Mouse (Mus musculus) bone marrow macrophage, adult 2 months (primary cell): ENCODE data around the gene Cuta. TPM values are rescaled to one million over a fixed set of nuclear protein-coding genes. Genes with fewer than 3 reads are reported as not detected.
"Not testable (repeated sequence)": the region's sequence is repeated elsewhere in the genome, so short reads cannot be mapped to it uniquely, and the experiment has no call there.

ENCODE experiments used
- H3K27ac ChIP-seq: 2 replicates; pipeline ENCODE4 v1.5.1; 2012; ENCODE audit warnings: low read depth, low read length; ENCODE audit not compliant: insufficient read depth
- H3K4me1 ChIP-seq: 2 replicates; pipeline ENCODE4 v1.6.1; 2012; ENCODE audit warnings: low read length; ENCODE audit not compliant: control insufficient read depth, insufficient read depth
- H3K4me3 ChIP-seq: 2 replicates; pipeline ENCODE4 v1.5.1; 2012; ENCODE audit warnings: mild to moderate bottlenecking, low read length, moderate library complexity; ENCODE audit not compliant: insufficient read depth
- CTCF ChIP-seq: IDR thresholded peaks from 2 replicates; pipeline ENCODE4 v1.5.1; 2012; ENCODE audit warnings: low read depth, mild to moderate bottlenecking, low read length, moderate library complexity
- POLR2A ChIP-seq: IDR thresholded peaks from 2 replicates; pipeline ENCODE4 v1.6.1; 2012; ENCODE audit warnings: mild to moderate bottlenecking, low read depth, low read length, borderline replicate concordance
- polyA plus RNA-seq: library from polyadenylated mRNA; stranded (reverse); fragments of >200 nt; gene quantifications from 2 replicates; pipeline ENCODE4 v1.2.4, GENCODE M21; 2012; ENCODE audit not compliant: missing spikeins, insufficient read depth, insufficient read length

Cuta gene
- polyA plus RNA-seq, 1 experiment: 120 TPM

GRCm38 (mm10) chr17:26937883-26938695 lies 1.3 kb downstream of the Cuta start:
- peak overlapping the region; percentile 84 for H3K4me3 ChIP-seq
- TF ChIP-seq POLR2A: no peak
- TF ChIP-seq CTCF: no peak
- H3K4me1 ChIP-seq: peaks cover 21% of the 10 kb centered on the region
- peak overlapping the region; percentile 79 for H3K27ac ChIP-seq

GRCm38 (mm10) chr17:26936921-26937695 lies 2.3 kb downstream of the Cuta start:
- no peak overlapping the region for H3K4me3 ChIP-seq
- H3K4me1 ChIP-seq: peaks cover 16% of the 10 kb centered on the region
- no peak for TF ChIP-seq POLR2A
- TF ChIP-seq CTCF: no peak
- H3K27ac ChIP-seq: no peak overlapping the region

GRCm38 (mm10) chr17:26936453-26936852 lies 2.9 kb downstream of the Cuta start:
- no peak for TF ChIP-seq POLR2A
- TF ChIP-seq CTCF: no peak
- Histone ChIP-seq H3K4me3 (no peak overlapping the region), H3K4me1 (peaks cover 14% of the 10 kb centered on the region), H3K27ac (no peak overlapping the region)

- TF ChIP-seq POLR2A: no peak
- TF ChIP-seq CTCF: no peak
- peaks cover 12% of the 10 kb centered on the region for H3K4me1 ChIP-seq
- H3K27ac ChIP-seq: no peak overlapping the region
- H3K4me3 ChIP-seq: no peak overlapping the region
Measured at GRCm38 (mm10) chr17:26935027-26935426, 4.3 kb downstream of the Cuta start.

DNA sequence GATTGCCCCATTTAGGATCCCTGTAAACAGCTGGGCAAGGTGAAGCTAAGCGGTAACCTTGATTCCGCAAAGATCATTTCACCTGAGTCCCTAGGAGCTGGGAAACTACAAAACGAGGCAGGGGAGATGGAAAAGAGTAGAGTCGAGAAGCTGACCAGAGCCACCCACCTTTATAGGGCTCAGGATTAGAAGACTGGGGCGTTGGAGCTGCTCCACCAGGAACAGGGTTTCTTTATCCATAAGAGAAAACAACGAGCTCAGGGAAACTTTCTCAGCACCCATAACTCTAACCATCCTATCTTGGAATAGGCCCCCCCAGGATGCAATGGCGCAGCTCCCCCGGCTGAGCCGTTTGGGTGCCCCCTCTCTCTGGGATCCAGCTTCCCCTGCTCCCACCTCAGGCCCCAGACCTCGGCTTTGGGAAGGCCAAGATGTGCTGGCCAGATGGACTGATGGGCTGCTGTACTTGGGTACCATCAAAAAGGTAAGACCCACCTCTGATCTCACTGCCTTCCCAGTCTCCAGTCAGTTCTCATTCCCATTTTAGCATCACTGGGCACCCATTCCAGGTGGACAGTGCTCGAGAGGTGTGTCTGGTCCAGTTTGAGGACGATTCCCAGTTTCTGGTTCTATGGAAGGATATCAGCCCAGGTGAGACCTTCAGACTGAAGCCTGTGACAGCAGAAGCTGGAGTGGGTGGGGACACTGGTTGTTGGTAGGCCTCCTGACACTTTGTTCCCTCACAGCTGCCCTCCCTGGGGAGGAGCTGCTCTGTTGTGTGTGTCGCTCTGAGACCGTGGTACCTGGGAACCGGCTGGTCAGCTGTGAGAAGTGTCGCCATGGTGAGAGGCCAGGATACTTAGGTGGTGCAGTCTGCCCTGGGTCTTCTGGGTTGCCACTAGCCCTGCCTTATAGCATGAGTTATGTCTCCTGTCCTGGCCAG lies 5.2 kb downstream of the Cuta start:
- H3K27ac ChIP-seq: no peak overlapping the region
- H3K4me3 ChIP-seq: peak overlapping the region; percentile 81
- no peak for TF ChIP-seq CTCF
- no peak for TF ChIP-seq POLR2A
- H3K4me1 ChIP-seq: peaks cover 10% of the 10 kb centered on the region

DNA sequence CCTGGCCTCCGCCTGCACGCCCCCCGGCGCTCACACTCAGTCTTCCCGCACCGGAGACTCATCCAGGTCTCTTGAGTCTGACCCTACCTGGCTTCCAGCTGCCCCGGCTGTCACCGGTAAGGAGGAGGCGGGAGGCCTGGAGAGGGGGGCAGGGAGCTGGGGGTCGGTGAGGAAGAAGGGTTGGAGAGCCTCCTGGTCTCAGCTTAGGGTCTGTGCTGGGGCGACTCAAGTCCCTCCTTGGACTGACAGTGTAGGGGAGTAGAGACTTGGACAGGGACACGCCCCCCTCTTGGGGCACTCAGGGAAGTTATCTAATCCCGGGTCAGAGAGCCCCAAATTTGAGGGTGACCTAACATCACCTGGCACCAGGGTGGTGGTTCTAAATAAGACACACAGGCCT lies 6.0 kb downstream of the Cuta start:
- H3K4me3 ChIP-seq: peak overlapping the region; percentile 81
- H3K4me1 ChIP-seq: peaks cover 10% of the 10 kb centered on the region
- peak overlapping the region; percentile 64; the same call in 1 of the 2 replicates for H3K27ac ChIP-seq
- TF ChIP-seq POLR2A: no peak
- TF ChIP-seq CTCF: no peak

- peak within 1 kb of the TSS; percentile 64 for H3K27ac ChIP-seq
- peak within 1 kb of the TSS; percentile 81 for H3K4me3 ChIP-seq
- H3K4me1 ChIP-seq: peaks cover 8% of the 10 kb centered on the region
- TF ChIP-seq CTCF (no peak), POLR2A (no peak)
Measured at GRCm38 (mm10) chr17:26932839-26933398, 6.5 kb downstream of the Cuta start, which contains the start of gene Phf1. Gene Phf1, plus strand, starts transcription at chr17:26933052.

- not testable (repeated sequence) for H3K4me3 ChIP-seq, H3K27ac ChIP-seq, H3K4me1 ChIP-seq
Measured at GRCm38 (mm10) chr17:26931795-26932194, 7.6 kb downstream of the Cuta start.

DNA sequence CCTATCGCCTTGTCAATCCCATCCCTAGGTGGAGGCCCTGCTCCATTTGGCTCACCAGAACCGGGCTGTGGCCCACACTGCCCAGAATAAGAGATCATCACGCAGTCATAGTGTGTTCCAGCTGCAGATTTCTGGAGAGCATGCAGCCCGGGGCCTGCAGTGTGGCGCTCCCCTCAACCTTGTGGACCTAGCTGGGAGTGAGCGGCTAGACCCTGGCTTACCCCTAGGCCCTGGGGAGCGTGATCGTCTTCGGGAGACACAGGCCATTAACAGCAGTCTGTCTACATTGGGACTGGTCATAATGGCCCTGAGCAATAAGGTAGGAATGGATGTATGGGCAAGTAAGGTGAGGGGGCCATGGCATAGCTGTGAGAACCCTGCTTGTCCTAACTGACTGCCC lies 14.0 kb downstream of the Cuta start:
- H3K4me3 ChIP-seq, H3K27ac ChIP-seq, H3K4me1 ChIP-seq: not testable (repeated sequence)

GRCm38 (mm10) chr17:26922368-26922767 lies 17.0 kb downstream of the Cuta start:
- H3K4me1 ChIP-seq, H3K27ac ChIP-seq, H3K4me3 ChIP-seq: not testable (repeated sequence)

DNA sequence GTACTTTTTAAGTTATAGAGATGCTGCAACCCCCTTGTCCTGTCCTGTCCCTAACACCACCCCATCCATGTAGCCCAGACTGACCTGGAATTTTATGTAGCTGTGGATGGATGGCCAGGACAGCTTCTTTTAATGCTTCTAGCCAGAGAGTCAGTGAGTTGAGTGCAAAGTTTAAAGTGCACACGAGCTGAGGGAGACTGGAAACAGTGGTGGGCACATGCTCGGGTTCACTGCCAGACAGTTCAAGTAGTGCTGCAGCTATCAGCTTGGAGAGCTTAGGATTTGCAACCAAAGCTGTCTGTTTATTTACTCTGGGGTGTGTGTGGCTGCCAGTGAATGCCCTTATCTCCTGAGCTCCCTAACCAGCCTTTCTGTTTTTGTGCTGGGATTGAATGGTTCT lies 19.9 kb downstream of the Cuta start:
- H3K4me3 ChIP-seq, H3K27ac ChIP-seq, H3K4me1 ChIP-seq: not testable (repeated sequence)
